Mouse (Mus musculus): ENCODE data around the gene Atg16l2. TPM values are rescaled to one million over a fixed set of nuclear protein-coding genes. Genes with fewer than 3 reads are reported as not detected.

Gene Atg16l2
- polyA plus RNA-seq, 1 experiment, result not detected

DNA sequence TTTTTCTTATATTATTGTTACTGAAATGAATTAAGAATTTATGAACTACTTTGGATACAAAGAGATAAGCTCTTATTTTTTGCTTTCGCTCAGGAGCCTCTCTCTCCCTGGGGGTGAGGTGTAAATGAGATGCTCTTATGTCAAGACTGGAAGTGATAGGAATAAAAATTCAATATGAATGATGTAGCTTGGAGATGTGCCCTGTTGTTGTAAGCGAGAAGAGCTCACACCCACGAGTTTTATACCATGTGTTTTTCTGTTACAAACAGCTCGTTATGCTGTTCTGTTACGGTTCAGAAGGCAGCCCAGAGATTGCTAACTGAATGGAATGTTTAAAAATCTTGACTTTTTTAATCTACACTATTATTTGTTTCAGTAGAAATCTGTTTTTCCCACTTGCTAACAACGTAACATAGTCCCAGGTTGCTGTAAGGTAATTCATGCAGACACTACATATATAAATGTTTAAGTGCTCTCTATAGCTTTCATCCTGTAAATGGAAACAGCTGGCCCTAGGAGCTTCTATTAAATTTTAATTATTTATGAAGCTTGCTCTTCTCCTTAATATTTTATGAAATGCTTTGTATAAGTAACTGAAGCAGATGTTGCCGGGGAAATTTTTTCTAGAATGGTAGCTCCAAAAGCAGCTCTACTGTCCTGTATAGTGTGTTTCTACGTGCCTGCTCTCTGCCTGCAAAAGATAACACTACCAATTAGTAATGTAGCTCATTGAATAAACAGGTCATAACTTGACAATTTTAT lies 65.2 kb downstream of the Atg16l2 start:
- Histone ChIP-seq H3K4me3 (ENCODE audit: insufficient read depth, low read depth, low read length) (no peak overlapping the region), H3K4me1 (ENCODE audit: control insufficient read depth, insufficient read depth, low read length) (0 out of 2 replicates have a peak, but pooled peaks cover 2% of the 10 kb centered on the region), H3K27ac (ENCODE audit: insufficient read depth, low read depth, low read length) (no peak overlapping the region)
- 37% methylated on average over 8 of the region's 8 CpGs for WGBS
- no peak for TF ChIP-seq POLR2A (IDR thresholded peaks at IDR 0.05; ENCODE audit: insufficient read depth, low read depth, low read length)
- no peak for TF ChIP-seq CTCF (IDR thresholded peaks at IDR 0.05; ENCODE audit: insufficient read depth, low read depth, low read length)

DNA sequence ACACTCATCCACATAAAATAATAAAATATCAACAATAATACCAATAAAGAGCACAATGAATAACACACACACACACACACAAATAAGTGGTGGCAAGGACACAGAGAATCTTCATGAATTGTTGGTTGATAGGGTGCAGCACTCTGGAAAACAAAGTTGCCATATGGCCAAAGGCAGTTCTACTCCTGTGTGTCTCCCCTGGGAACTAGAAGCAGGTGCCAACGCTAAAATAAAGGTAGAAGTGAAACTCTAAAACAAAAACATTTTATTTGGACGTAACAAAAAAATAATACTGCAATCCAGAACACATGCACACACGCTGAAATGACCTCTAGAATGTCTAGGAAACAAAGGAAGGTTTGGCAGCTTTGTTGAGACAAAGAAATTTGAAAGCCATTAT lies 69.3 kb downstream of the Atg16l2 start:
- Histone ChIP-seq H3K4me3 (ENCODE audit: insufficient read depth, low read depth, low read length) (no peak overlapping the region), H3K4me1 (ENCODE audit: control insufficient read depth, insufficient read depth, low read length) (no peaks in the 10 kb centered on the region), H3K27ac (ENCODE audit: insufficient read depth, low read depth, low read length) (no peak overlapping the region)
- no peak for TF ChIP-seq CTCF (IDR thresholded peaks at IDR 0.05; ENCODE audit: insufficient read depth, low read depth, low read length)
- TF ChIP-seq POLR2A (IDR thresholded peaks at IDR 0.05; ENCODE audit: insufficient read depth, low read depth, low read length), result no peak
- 59% methylated on average over 3 of the region's 3 CpGs for WGBS

DNA sequence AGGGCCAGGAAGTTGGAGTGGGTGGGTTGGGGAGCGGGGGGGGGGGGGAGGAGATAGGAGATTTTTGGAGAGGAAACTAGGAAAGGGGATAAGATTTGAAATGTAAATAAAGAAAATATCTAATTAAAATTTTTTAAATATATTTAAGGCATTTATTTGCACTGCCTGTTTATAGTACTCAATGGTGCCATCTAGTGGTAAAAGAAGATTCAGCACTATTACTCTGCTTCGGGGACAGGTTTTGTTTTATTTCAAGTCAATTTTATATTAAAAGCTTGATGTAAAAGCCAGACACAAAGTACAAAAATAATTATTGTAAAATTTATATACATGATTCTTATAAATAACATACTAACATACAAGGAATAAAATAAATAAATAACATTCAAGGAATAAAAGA lies 70.6 kb downstream of the Atg16l2 start:
- 23% methylated on average over 2 of the region's 2 CpGs for WGBS
- no peak overlapping the region for H3K27ac ChIP-seq (ENCODE audit: insufficient read depth, low read depth, low read length)
- no peak for TF ChIP-seq POLR2A (IDR thresholded peaks at IDR 0.05; ENCODE audit: insufficient read depth, low read depth, low read length)
- no peak for TF ChIP-seq CTCF (IDR thresholded peaks at IDR 0.05; ENCODE audit: insufficient read depth, low read depth, low read length)
- no peaks in the 10 kb centered on the region for H3K4me1 ChIP-seq (ENCODE audit: control insufficient read depth, insufficient read depth, low read length)
- no peak overlapping the region for H3K4me3 ChIP-seq (ENCODE audit: insufficient read depth, low read depth, low read length)

DNA sequence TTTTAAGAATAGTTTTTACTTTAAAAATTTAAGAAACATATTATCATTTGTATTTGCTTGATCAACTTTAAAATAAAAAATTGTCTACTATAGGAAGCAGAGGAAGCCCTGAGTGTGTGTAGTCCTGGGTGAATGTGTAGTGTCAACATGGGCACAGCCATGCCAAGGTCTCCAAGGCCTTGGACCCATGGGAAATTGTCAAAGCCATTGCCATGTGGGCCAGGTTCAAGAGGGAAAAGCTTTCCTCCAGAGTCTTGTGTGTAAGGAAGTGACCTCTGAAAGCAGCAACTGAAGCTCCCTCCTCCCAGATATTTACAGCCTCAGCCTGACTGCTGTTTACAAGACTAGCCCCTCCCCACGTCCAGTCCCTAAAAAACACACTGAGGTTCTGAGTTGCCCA lies 72.7 kb downstream of the Atg16l2 start:
- WGBS, result 79% methylated on average over 1 of the region's 1 CpGs
- Histone ChIP-seq H3K27ac (ENCODE audit: insufficient read depth, low read depth, low read length) (no peak overlapping the region), H3K4me1 (ENCODE audit: control insufficient read depth, insufficient read depth, low read length) (no peaks in the 10 kb centered on the region), H3K4me3 (ENCODE audit: insufficient read depth, low read depth, low read length) (no peak overlapping the region)
- TF ChIP-seq CTCF (IDR thresholded peaks at IDR 0.05; ENCODE audit: insufficient read depth, low read depth, low read length), result no peak
- TF ChIP-seq POLR2A (IDR thresholded peaks at IDR 0.05; ENCODE audit: insufficient read depth, low read depth, low read length), result no peak

DNA sequence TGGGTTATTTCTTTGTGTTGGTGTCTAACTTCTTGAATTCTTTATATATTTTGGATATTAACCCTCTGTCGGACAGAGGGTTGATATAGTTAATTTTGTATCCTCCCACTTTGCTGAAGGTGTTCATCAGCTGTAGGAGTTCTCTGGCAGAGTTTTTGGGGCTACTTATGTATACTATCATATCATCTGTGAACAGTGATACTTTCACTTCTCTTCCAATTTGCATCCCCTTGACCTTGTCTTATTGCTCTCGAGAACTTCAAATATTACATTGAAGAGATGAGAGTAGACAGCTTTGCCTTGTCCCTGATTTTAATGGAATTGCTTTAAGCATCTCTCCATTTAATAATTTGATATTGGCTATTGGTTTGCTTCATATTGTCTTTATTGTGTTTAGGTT lies 78.5 kb downstream of the Atg16l2 start:
- Histone ChIP-seq H3K4me3 (ENCODE audit: insufficient read depth, low read depth, low read length) (no peak overlapping the region), H3K4me1 (ENCODE audit: control insufficient read depth, insufficient read depth, low read length) (no peaks in the 10 kb centered on the region), H3K27ac (ENCODE audit: insufficient read depth, low read depth, low read length) (no peak overlapping the region)
- TF ChIP-seq CTCF (IDR thresholded peaks at IDR 0.05; ENCODE audit: insufficient read depth, low read depth, low read length) (no peak), POLR2A (IDR thresholded peaks at IDR 0.05; ENCODE audit: insufficient read depth, low read depth, low read length) (no peak)
- WGBS, result 98% methylated on average over 2 of the region's 2 CpGs

DNA sequence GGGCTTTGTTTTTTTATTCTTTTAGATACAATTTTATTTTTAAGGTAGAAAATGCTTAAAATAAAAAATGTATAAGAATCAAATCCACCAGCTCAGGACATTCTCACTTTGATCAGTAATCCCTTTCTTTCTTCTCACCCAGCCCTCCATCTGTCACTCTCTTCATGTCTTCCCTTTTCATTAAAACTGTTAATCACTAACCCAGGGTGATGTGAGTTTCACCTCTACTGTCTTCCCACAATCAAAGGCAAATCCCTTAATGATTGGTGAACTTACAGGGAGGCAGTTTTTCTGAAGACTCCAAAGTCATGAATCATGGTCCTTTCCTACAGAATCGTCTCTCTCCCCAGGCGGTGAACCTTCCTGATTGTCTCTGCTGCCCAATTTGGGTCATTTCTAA lies 85.3 kb downstream of the Atg16l2 start:
- Histone ChIP-seq H3K4me3 (ENCODE audit: insufficient read depth, low read depth, low read length) (no peak overlapping the region), H3K4me1 (ENCODE audit: control insufficient read depth, insufficient read depth, low read length) (no peaks in the 10 kb centered on the region), H3K27ac (ENCODE audit: insufficient read depth, low read depth, low read length) (no peak overlapping the region)
- TF ChIP-seq CTCF (IDR thresholded peaks at IDR 0.05; ENCODE audit: insufficient read depth, low read depth, low read length) (no peak), POLR2A (IDR thresholded peaks at IDR 0.05; ENCODE audit: insufficient read depth, low read depth, low read length) (no peak)
- 88% methylated on average over 2 of the region's 2 CpGs for WGBS

GRCm38 (mm10) chr7:101213515-101214263 lies 88.4 kb downstream of the Atg16l2 start:
- no peak for TF ChIP-seq POLR2A (IDR thresholded peaks at IDR 0.05; ENCODE audit: insufficient read depth, low read depth, low read length)
- TF ChIP-seq CTCF (IDR thresholded peaks at IDR 0.05; ENCODE audit: insufficient read depth, low read depth, low read length), result no peak
- no peaks in the 10 kb centered on the region for H3K4me1 ChIP-seq (ENCODE audit: control insufficient read depth, insufficient read depth, low read length)
- no peak overlapping the region for H3K4me3 ChIP-seq (ENCODE audit: insufficient read depth, low read depth, low read length)
- WGBS, result 76% methylated on average over 3 of the region's 3 CpGs
- H3K27ac ChIP-seq (ENCODE audit: insufficient read depth, low read depth, low read length), result no peak overlapping the region

Other genes with a start within 250 kb of the Atg16l2 start
- gene Fchsd2, start 209.4 kb downstream of the Atg16l2 start, polyA plus RNA-seq (2012; ENCODE audit: insufficient read depth, insufficient read length, low replicate concordance, missing spikeins), result 68.2 TPM in 1 of 2 replicates, not detected in the other
- gene Stard10, start 14.8 kb upstream of the Atg16l2 start, polyA plus RNA-seq (2012; ENCODE audit: insufficient read depth, insufficient read length, low replicate concordance, missing spikeins), result not detected in 2 replicates
- not detected in 2 replicates for gene Arap1, start 45.8 kb upstream of the Atg16l2 start, polyA plus RNA-seq (2012; ENCODE audit: insufficient read depth, insufficient read length, low replicate concordance, missing spikeins)
- gene Gm45837, start 108.6 kb upstream of the Atg16l2 start, polyA plus RNA-seq (2012; ENCODE audit: insufficient read depth, insufficient read length, low replicate concordance, missing spikeins), result not detected in 2 replicates
- gene Pde2a, start 119.4 kb upstream of the Atg16l2 start, polyA plus RNA-seq (2012; ENCODE audit: insufficient read depth, insufficient read length, low replicate concordance, missing spikeins), result not detected in 2 replicates